Mouse (Mus musculus): ENCODE data around the gene Vwa2. TPM values are rescaled to one million over a fixed set of nuclear protein-coding genes. Genes with fewer than 3 reads are reported as not detected.

Gene Vwa2
- 0.06 TPM in 1 of 2 replicates, not detected in the other for polyA plus RNA-seq (2012; rRNA removed)

GRCm38 (mm10) chr19:56873816-56874600 lies at the start of gene Vwa2:
Vwa2 (plus strand) TSS chr19:56874249.
- Histone ChIP-seq H3K36me3 (ENCODE audit: control insufficient read depth, insufficient read depth, low read length) (no peaks in the 10 kb centered on the region), H3K27ac (ENCODE audit: insufficient read depth, low read length) (no peak within 1 kb of the TSS), H3K27me3 (ENCODE audit: control insufficient read depth, insufficient read depth, low read length) (peaks cover 5% of the 10 kb centered on the region), H3K4me1 (ENCODE audit: control insufficient read depth, insufficient read depth, insufficient read length) (peaks cover 4% of the 10 kb centered on the region; the same call in 1 of the 2 replicates), H3K4me3 (ENCODE audit: extremely low read depth, insufficient read depth, insufficient read length) (no peak within 1 kb of the TSS)
- no peak for DNase-seq (ENCODE audit: low read depth in 1 of 2, low spot score in 2 of 2)
- TF ChIP-seq POLR2A (IDR thresholded peaks at IDR 0.05; ENCODE audit: low read depth, low read length) (no peak), CTCF (IDR thresholded peaks at IDR 0.05; ENCODE audit: extremely low read depth, insufficient read depth, insufficient read length, insufficient replicate concordance) (no peak)
- WGBS, result 4% methylated on average over 71 of the region's 71 CpGs

- no peak for TF ChIP-seq POLR2A (IDR thresholded peaks at IDR 0.05; ENCODE audit: low read depth, low read length)
- no peak for TF ChIP-seq CTCF (IDR thresholded peaks at IDR 0.05; ENCODE audit: extremely low read depth, insufficient read depth, insufficient read length, insufficient replicate concordance)
- Histone ChIP-seq H3K4me1 (ENCODE audit: control insufficient read depth, insufficient read depth, insufficient read length) (no peaks in the 10 kb centered on the region), H3K36me3 (ENCODE audit: control insufficient read depth, insufficient read depth, low read length) (no peaks in the 10 kb centered on the region), H3K4me3 (ENCODE audit: extremely low read depth, insufficient read depth, insufficient read length) (no peak within 1 kb of the TSS), H3K27me3 (ENCODE audit: control insufficient read depth, insufficient read depth, low read length) (peaks cover 7% of the 10 kb centered on the region), H3K27ac (ENCODE audit: insufficient read depth, low read length) (no peak within 1 kb of the TSS)
- WGBS, result 75% methylated on average over 44 of the region's 44 CpGs
- no peak for DNase-seq (ENCODE audit: low read depth in 1 of 2, low spot score in 2 of 2)
Measured at GRCm38 (mm10) chr19:56826047-56826631, 47.9 kb upstream of the Vwa2 start, which contains the start of gene Tdrd1. Tdrd1 (plus strand) TSS chr19:56826209.

DNA sequence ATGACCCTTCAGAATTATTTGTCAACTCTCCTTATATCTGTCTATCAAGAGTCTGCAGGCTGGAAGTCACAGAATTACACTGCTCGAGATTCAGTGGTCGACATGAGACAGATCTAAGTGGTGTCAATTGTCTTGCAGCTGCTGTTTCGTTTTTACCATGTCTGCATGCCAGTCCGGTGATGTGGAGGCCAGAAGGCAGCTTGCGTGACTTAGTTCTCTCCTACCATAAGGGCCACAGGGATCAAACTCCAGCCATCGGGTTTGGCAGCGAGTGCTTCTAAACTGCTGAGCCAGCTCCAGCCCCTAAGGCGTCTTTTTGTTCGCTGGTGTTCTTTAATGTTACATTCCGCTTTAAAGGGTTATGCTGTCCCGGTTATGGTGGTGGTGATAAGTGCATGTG lies 45.7 kb upstream of the Vwa2 start:
- Histone ChIP-seq H3K27me3 (ENCODE audit: control insufficient read depth, insufficient read depth, low read length) (peaks cover 8% of the 10 kb centered on the region), H3K4me3 (ENCODE audit: extremely low read depth, insufficient read depth, insufficient read length) (no peak overlapping the region), H3K4me1 (ENCODE audit: control insufficient read depth, insufficient read depth, insufficient read length) (no peaks in the 10 kb centered on the region), H3K36me3 (ENCODE audit: control insufficient read depth, insufficient read depth, low read length) (no peaks in the 10 kb centered on the region), H3K27ac (ENCODE audit: insufficient read depth, low read length) (no peak overlapping the region)
- TF ChIP-seq CTCF (IDR thresholded peaks at IDR 0.05; ENCODE audit: extremely low read depth, insufficient read depth, insufficient read length, insufficient replicate concordance), result no peak
- no peak for TF ChIP-seq POLR2A (IDR thresholded peaks at IDR 0.05; ENCODE audit: low read depth, low read length)
- no peak for DNase-seq (ENCODE audit: low read depth in 1 of 2, low spot score in 2 of 2)
- WGBS, result 86% methylated on average over 11 of the region's 11 CpGs

DNA sequence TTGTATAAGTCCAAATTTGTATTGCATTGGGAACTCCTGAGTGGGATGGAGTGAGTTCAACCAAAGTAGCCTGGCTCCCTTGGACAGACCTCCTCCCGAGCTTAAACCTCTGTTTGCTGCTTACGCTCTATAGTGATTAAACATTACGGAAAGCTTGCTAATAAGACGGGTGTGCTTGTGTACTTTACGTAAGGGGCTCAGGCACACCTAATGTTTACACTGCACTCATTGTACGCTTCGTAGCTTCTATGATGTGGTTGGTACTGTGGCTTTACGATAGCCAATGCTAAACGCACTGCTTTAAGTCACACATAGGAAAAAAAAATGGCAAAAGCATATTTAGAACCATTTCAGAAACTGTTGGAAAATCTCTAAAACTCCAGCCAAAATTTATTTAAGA lies 44.8 kb upstream of the Vwa2 start:
- DNase-seq (ENCODE audit: low read depth in 1 of 2, low spot score in 2 of 2), result no peak
- Histone ChIP-seq H3K27ac (ENCODE audit: insufficient read depth, low read length) (no peak overlapping the region), H3K36me3 (ENCODE audit: control insufficient read depth, insufficient read depth, low read length) (no peaks in the 10 kb centered on the region), H3K27me3 (ENCODE audit: control insufficient read depth, insufficient read depth, low read length) (peaks cover 8% of the 10 kb centered on the region), H3K4me3 (ENCODE audit: extremely low read depth, insufficient read depth, insufficient read length) (no peak overlapping the region), H3K4me1 (ENCODE audit: control insufficient read depth, insufficient read depth, insufficient read length) (no peaks in the 10 kb centered on the region)
- TF ChIP-seq POLR2A (IDR thresholded peaks at IDR 0.05; ENCODE audit: low read depth, low read length) (no peak), CTCF (IDR thresholded peaks at IDR 0.05; ENCODE audit: extremely low read depth, insufficient read depth, insufficient read length, insufficient replicate concordance) (no peak)
- 89% methylated on average over 9 of the region's 9 CpGs for WGBS

DNA sequence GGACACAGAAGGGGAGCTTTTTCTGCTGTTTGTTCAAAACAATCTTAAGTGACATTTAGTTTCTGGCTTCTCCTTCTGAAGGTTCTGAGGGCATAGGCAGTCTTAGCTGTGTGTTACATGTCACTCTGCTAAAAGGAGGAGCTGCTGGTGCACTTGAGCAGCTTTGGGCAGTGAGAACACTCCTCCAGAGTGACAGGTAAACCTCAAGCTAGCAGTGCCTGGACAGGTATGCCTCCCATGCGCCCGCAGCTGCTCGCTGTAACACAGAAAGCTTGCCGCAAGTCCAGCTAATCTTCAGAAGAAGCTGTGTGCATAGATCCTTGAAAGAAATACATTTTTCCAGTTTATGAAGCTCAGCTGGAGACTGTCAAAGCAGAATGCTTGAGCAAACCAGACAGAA lies 43.9 kb upstream of the Vwa2 start:
- no peak for DNase-seq (ENCODE audit: low read depth in 1 of 2, low spot score in 2 of 2)
- TF ChIP-seq POLR2A (IDR thresholded peaks at IDR 0.05; ENCODE audit: low read depth, low read length), result no peak
- TF ChIP-seq CTCF (IDR thresholded peaks at IDR 0.05; ENCODE audit: extremely low read depth, insufficient read depth, insufficient read length, insufficient replicate concordance), result no peak
- H3K36me3 ChIP-seq (ENCODE audit: control insufficient read depth, insufficient read depth, low read length), result no peaks in the 10 kb centered on the region

GRCm38 (mm10) chr19:56835340-56835739 lies 38.7 kb upstream of the Vwa2 start:
- Histone ChIP-seq H3K4me1 (ENCODE audit: control insufficient read depth, insufficient read depth, insufficient read length) (no peaks in the 10 kb centered on the region), H3K36me3 (ENCODE audit: control insufficient read depth, insufficient read depth, low read length) (no peaks in the 10 kb centered on the region), H3K27ac (ENCODE audit: insufficient read depth, low read length) (no peak overlapping the region), H3K27me3 (ENCODE audit: control insufficient read depth, insufficient read depth, low read length) (0 out of 2 replicates have a peak, but pooled peaks cover 3% of the 10 kb centered on the region), H3K4me3 (ENCODE audit: extremely low read depth, insufficient read depth, insufficient read length) (no peak overlapping the region)
- no peak for TF ChIP-seq POLR2A (IDR thresholded peaks at IDR 0.05; ENCODE audit: low read depth, low read length)
- TF ChIP-seq CTCF (IDR thresholded peaks at IDR 0.05; ENCODE audit: extremely low read depth, insufficient read depth, insufficient read length, insufficient replicate concordance), result no peak
- 85% methylated on average over 9 of the region's 9 CpGs for WGBS
- DNase-seq (ENCODE audit: low read depth in 1 of 2, low spot score in 2 of 2), result no peak

More for the DNA sequence above, 43.9 kb upstream of the Vwa2 start:
- WGBS, result 92% methylated on average over 4 of the region's 4 CpGs
- H3K27ac ChIP-seq (ENCODE audit: insufficient read depth, low read length), result no peak overlapping the region
- no peaks in the 10 kb centered on the region for H3K4me1 ChIP-seq (ENCODE audit: control insufficient read depth, insufficient read depth, insufficient read length)
- H3K4me3 ChIP-seq (ENCODE audit: extremely low read depth, insufficient read depth, insufficient read length), result no peak overlapping the region
- peaks cover 8% of the 10 kb centered on the region for H3K27me3 ChIP-seq (ENCODE audit: control insufficient read depth, insufficient read depth, low read length)
